Mouse (Mus musculus): ENCODE results near the gene Cavin1.

Gene Cavin1

GRCm38 (mm10) chr11:100957915-100958469 lies 12.7 kb downstream of the Cavin1 start:
- DNase-seq (ENCODE audit: low read depth, low spot score), result no peak

GRCm38 (mm10) chr11:100957244-100957643 lies 13.4 kb downstream of the Cavin1 start:
- peak; percentile 56 for DNase-seq (ENCODE audit: low read depth, low spot score)

DNA sequence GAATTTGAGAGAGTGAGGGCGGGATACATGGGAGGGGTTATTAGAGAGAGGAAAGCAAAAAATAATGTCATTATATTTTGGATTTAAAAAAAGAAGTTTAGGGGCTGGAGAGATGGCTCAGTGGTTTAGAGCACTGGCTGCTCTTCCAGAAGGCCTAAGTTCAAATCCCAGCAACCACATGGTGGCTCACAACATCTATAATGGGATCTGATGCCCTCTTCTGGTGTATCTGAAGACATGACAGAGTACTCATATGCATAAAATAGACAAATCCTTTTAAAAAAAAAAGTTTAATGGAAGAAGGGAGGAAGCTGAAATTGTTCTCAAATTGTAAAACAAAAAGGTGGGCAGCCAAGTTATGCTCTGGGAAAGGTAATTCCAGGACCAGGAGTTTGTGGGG lies 21.1 kb downstream of the Cavin1 start:
- DNase-seq (ENCODE audit: low read depth, low spot score), result no peak

GRCm38 (mm10) chr11:100948317-100948716 lies 22.4 kb downstream of the Cavin1 start:
- no peak for DNase-seq (ENCODE audit: low read depth, low spot score)

DNA sequence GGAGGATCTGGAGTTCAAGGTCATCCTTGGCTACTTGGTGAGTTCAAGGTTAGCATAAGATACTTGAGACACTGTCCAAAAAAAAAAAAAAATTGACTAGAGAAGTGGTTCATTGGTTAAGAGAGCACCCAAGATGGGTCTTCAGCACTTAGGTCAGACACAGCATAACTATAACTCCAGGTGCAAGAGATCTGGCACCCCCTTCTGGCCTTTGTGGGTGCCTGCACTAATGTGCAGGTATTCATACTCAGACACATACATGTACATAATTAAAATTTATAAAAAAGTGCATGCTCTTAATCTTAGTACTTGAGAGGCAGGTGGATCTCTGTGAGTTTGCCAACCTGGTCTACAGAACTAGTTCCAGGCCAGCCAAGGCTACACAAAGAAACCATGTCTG lies 23.1 kb downstream of the Cavin1 start:
- no peak for DNase-seq (ENCODE audit: low read depth, low spot score)

GRCm38 (mm10) chr11:100946862-100947261 lies 23.8 kb downstream of the Cavin1 start:
- no peak for DNase-seq (ENCODE audit: low read depth, low spot score)

GRCm38 (mm10) chr11:100942388-100942787 lies 28.3 kb downstream of the Cavin1 start:
- no peak for DNase-seq (ENCODE audit: low read depth, low spot score)

- DNase-seq (ENCODE audit: low read depth, low spot score), result peak; percentile 100
Measured at GRCm38 (mm10) chr11:100939512-100940151, 31.1 kb downstream of the Cavin1 start, which contains the start of gene Stat3. TSS of gene Stat3 (minus strand) at chr11:100939540.

GRCm38 (mm10) chr11:100938711-100939511 lies 31.8 kb downstream of the Cavin1 start:
- peak; percentile 36 for DNase-seq (ENCODE audit: low read depth, low spot score)

DNA sequence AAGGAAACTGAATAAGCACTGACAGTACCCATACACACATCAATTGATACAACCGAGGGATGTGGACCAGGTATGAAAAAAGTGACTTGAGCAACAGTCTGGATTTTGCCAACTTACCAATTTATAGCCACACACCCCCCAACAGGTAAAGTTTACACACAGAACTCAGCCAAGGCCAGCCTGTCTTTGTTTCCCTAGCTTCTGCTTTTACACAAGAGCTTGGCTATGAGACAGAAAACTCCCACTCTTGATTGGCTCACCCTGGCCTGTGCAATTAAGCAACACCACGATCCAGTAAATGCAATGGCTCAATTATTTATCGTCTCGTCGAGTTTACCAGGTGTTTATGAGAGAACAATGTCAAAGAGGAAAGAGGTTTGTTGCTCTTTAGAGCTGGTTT lies 32.6 kb downstream of the Cavin1 start:
- no peak for DNase-seq (ENCODE audit: low read depth, low spot score)

GRCm38 (mm10) chr11:100937295-100937694 lies 33.4 kb downstream of the Cavin1 start:
- no peak for DNase-seq (ENCODE audit: low read depth, low spot score)

DNA sequence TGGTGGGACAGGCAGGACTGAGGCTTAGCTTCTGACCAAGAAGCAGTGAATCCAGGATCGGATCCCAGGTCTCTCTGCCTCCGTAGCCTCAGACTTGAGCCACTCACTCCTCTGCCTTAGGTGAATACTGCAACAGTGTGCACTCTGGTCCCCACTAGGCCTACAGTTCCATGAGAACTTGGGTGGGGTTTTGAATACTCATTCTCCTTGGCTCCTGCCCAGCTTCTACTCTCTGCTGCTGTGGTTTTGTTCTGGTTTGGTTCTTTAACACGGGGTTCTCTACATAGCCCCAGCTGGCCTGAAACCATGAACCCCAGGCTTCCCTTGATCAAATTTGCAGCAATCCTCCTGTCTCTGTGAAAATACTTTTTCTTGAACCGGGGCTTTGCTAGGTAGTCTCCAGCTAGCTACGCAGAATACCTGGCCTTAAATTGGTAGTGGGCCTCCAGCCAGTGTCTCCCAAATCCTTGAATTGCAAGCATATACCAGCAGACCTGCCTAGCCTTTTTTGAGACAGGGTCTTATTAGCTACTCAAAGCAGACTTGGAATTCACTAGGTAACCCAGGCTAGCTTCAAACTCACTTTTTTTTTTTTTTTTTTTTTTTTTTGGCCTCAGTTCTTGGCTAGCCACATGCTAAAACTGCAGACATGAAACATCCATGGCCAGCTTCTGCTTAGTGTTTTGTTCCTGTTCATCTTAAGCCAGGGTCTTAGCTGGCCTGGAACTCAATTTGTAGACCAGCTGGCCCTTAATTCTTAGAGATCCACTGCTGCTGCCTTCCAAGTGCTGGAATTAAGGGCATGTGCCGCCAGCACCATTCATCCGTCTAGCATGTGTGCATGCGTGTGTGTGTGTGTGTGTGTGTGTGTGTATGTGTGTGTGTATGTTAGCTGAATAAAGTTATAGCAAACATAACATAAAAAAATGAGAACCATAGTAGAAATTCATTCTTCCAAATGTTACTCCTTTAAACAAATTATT lies 35.0 kb downstream of the Cavin1 start:
- DNase-seq (ENCODE audit: low read depth, low spot score), result no peak

GRCm38 (mm10) chr11:100931254-100931921 lies 39.3 kb downstream of the Cavin1 start:
- no peak for DNase-seq (ENCODE audit: low read depth, low spot score)

- no peak for DNase-seq (ENCODE audit: low read depth, low spot score)
Measured at GRCm38 (mm10) chr11:100930611-100931010, 40.1 kb downstream of the Cavin1 start.

GRCm38 (mm10) chr11:100927386-100927785 lies 43.3 kb downstream of the Cavin1 start:
- no peak for DNase-seq (ENCODE audit: low read depth, low spot score)

- no peak for DNase-seq (ENCODE audit: low read depth, low spot score)
Measured at GRCm38 (mm10) chr11:100924386-100924919, 46.2 kb downstream of the Cavin1 start.

DNA sequence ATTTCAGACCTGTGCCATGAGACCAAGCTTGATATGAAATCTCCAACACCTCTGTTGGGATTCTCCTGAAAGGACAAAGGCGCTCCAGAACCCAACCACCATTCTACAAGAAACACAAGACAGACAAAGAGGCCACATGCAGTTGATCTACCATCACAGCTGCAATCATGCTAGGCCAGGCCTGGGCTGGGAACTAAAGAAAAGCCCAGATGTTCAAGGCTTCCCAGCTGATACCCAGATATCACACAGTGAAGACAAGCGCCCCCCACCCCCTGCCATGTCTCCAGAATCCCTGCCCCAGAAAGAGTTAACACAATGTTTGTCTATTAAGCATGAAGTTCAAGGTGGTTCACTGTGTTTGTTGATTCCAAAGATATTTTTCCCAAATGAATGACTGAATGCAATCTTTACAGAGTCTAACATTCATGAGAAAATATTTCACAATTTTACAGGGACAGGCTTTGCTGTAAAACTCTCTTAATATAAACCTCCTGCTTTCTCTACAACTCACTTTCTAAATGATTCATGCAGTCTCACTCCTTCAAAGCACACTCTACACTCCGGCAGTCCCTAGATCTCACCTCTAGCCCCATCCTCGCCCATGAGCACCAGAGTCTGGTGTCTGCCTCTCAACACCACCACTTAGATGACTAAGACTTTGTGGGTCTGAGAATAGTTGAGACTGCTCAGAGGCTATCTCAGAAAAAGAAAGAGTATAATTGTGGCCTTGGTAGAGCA lies 49.6 kb downstream of the Cavin1 start:
- no peak for DNase-seq (ENCODE audit: low read depth, low spot score)

- no peak for DNase-seq (ENCODE audit: low read depth, low spot score)
Measured at GRCm38 (mm10) chr11:100918007-100918406, 52.7 kb downstream of the Cavin1 start.

DNA sequence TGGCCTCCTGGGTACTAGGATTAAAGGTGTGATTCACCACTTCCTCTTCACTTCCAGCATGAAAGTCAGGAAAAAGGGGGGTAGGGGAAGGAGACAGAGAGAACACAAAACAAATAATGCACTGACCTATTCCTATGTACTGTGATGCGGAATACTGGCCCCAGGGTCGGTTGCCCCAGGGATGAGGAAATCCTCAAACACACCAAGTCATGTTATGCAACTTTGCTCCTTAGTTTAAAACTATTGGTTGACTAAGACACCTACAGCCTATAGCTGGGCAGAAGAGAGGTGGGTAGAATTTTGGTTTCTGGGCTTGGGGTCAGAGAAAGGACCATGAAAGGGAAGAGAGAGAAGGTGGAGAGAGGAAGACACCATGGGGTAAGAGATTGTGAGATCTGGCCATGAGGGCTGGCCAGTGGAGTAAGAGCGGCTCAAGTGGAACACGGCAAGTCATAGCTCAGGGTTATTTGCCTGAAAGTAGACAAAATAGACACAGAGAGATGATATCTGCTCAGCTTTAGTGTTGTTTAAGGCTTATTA lies 54.2 kb downstream of the Cavin1 start:
- no peak for DNase-seq (ENCODE audit: low read depth, low spot score)

- DNase-seq (ENCODE audit: low read depth, low spot score), result no peak
Measured at GRCm38 (mm10) chr11:100915063-100915462, 55.6 kb downstream of the Cavin1 start.
